Mouse (Mus musculus): Measurements from ENCODE around the gene Olfr94.

GRCm38 (mm10) chr17:37196845-37197724 is 3.7 kb downstream of the Olfr94 start:
- TF ChIP-seq POLR2A (IDR thresholded peaks at IDR 0.05; ENCODE audit: low read depth, low read length) (no peak), CTCF (IDR thresholded peaks at IDR 0.05; ENCODE audit: extremely low read depth, insufficient read length, insufficient replicate concordance, low read depth, low read length) (no peak)
